Mouse (Mus musculus) heart, adult 11 months (tissue): ENCODE data around the gene Hapln2.
A peak's percentile ranks its signal among the peaks of the same experiment; 100 is the strongest.

Experiments
- DNase-seq: peaks from one replicate; pipeline ENCODE4 v3.0.0; 2022

Gene Hapln2

DNA sequence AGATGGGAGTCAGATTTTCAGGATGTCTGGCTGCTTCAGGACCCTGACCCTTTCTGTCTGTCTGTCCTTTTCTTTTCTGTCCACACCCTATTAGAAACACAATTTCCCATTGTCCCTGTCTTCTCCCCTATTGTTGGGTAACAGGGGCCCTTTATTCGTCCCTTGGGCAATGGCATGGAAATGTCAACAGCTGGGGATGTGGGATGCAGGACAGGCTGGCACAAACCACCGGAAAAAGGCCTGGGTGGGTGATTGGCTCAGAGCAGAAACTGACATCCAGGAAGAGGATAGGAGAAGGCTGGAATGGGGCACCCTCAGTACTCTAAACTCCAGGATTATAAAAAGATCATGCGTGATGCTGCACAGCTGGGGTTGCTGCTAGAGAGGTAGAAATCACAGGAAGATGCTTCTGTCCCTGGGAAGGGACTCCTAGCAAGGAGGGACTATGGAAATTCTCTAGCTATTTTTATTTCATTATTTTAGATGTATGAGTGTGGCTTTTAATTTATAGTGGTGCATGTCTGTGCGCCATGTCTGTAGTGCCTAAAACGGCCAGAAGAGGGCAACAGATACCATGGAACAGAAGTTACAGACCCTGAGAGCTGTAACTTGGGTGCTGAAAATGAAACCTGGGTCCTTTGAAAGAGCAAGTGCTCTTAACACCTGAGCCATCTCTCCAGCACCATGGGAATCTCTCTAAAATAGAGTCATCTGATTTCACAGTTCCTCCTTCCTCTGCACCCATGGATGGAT, at the start of gene Hapln2:
TSS of gene Hapln2 (minus strand) at position 150 of the 753 bp plus-strand sequence.
- DNase-seq, result no peak

DNA sequence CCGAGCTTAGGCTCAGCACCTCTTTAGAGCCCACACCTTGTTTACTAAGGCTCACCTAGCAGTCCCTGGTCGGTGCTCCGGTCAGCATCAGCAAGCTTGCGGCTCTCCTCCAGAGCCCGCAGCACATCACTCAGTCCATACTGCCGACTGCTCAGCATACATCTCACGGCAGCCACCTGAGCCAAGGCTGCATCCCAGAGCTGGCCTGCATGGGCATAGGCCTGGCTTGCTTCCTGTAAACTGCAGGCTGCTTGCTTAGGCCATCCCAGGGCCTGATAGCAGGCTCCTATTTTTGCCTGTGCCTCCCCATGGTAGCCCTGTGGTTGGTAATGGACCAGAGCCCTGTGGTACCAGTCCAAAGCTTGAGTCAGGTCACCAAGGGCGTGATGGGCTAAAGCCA, 47.4 kb upstream of the Hapln2 start:
- DNase-seq, result no peak

DNA sequence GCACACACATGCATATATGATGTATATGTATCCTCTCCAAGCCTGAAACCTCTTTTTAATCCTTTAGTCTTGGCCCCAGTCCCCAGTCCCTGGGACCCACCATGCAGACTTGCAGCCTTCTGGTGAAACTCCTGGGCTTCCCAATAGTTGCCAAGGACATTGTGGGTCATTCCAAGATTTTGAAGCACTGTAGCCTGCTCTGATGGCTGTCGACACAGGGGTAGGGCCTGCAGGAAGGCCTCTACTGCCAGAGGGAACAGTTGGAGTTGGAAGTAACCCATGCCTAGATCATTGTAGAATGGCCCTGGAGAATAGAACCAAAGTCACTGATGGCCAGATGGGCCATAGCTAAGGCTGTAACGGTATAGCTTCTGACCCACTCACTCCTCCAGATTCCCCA, 47.0 kb upstream of the Hapln2 start:
- DNase-seq, result no peak

DNA sequence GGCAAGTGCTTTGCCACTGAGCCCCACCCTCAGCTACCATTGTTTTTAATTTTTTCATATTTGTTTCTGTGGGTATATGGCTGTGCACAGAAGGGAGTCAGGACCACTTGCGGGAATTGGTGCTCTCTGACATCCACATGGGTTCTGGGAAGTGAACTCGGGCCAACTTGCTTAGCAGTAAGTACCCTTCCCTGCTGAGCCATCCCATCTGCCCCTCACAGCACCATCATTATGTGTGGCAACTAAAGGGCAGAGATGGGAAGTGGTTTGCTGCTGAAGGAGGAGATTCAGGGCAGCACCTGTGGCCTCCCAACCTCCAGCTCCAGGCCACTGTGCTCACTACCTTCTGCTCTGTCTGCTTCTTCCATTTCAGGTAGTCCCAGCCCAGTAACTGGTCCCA, 46.2 kb upstream of the Hapln2 start:
- DNase-seq, result no peak

DNA sequence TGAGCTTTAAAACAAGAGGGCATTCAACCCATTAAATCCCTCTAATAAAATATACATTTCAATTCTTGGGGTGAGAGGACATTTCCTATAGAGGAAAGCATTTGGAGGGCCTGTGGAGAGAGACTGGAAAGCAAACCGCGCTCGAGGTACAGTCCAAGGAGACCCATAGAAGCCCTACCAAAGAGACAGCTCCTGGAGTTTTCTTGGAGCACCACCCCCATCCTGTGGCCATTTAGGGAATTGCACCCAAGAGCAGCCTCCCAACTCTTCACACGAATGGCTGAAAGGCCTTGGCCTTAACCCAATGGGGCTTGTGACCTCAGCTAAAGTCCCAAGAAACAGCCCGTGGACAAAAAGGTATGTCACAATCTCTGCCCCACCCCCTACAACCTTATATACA, 44.4 kb upstream of the Hapln2 start:
- peak; percentile 97 for DNase-seq

DNA sequence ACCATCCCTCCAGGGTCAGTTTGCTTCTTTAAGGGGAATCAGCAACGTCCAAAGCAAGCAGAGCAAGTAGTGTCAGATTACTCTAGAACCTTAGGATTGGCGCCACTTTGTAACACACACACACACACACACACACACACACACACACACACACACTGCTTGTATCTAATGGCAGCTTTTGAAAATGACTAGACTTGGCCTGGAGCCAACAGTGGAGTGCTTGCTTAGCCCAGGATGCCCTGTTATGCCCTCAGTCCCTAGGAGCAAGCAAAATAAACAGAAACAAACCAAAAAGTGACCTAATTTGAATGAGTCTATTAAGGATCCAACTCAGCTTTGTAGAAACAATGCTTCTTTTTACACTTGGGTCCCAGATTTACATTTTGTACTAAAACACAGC, 41.0 kb upstream of the Hapln2 start:
- DNase-seq, result no peak

DNA sequence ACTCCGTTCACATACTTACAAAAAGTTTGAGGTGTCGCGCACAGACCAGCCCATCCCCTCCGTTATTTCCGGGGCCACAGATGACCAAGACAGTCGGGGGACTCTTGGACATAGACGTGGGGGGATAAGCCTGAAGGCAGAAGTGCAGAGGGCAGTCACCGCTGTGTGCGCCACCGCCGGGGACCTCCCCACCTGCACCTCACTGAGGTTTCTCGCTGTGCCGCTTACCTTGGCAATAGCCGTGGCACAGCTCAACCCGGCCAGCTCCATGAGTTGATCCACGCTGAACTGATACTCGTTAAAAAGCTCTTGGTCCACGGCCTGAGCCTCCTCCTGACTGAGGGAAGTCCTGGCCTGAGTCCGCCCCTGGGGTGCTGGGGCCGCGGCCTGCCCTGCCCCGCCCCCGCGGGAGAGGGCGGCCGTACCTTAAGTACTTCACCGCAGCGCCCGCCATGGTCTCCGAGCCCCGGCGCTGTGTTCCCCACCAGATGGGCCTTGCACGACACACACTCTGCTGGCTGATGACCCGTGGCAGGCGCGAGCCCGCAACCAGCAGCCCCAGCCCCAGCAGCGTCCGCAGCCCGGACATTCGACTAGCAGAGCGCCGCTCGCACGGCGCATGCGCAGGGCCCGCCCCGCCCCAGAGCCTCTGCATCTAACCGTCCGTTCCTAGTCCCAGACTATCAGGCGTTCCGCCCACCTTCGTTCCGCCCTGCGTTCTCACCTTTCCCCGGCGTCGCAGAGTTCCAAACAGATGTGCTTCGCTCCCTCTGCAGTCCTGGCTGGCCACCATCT, 30.7 kb upstream of the Hapln2 start, which contains the start of gene Naxe:
TSS of gene Naxe (minus strand) at position 594 of the 795 bp plus-strand sequence.
- DNase-seq, result peak; percentile 98

DNA sequence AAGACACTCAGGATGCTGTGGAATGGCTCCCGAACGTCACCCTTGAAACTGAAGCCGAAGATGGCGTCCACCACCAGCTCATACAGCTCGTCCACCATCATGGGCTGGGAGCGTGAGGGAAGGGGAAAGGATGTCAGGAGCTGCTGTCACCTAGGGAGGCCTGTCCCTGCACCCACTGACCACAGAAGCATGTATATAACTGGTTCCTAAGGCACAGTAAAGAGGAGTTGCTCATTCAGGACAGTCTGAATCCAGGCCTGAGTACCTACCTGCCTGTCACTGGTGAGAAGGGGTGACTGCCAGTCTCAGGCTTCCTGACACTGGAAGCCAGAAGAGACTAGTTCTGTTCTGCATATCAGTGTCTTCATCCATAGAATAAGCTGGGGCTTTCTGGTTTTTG, 29.6 kb upstream of the Hapln2 start:
- DNase-seq, result no peak

DNA sequence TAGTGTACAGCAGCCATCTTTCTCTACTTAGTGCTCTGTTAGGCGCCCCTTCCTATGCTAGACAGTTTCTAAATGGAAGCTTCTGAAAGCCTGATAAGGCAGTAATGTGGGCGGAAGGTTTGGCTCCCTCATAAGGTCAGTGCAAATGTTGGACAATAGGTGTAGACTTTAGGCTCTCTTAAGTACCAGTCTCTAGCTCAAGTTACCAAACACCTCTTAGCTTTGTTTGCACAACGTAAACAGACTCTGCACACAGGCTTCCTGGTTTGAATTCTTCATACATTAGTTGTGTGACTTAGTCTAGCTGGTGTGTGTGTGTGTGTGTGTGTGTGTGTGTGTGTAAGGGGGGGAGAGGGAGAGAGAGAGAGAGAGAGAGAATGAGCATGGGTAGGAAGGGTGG, 22.1 kb upstream of the Hapln2 start:
- DNase-seq, result no peak

DNA sequence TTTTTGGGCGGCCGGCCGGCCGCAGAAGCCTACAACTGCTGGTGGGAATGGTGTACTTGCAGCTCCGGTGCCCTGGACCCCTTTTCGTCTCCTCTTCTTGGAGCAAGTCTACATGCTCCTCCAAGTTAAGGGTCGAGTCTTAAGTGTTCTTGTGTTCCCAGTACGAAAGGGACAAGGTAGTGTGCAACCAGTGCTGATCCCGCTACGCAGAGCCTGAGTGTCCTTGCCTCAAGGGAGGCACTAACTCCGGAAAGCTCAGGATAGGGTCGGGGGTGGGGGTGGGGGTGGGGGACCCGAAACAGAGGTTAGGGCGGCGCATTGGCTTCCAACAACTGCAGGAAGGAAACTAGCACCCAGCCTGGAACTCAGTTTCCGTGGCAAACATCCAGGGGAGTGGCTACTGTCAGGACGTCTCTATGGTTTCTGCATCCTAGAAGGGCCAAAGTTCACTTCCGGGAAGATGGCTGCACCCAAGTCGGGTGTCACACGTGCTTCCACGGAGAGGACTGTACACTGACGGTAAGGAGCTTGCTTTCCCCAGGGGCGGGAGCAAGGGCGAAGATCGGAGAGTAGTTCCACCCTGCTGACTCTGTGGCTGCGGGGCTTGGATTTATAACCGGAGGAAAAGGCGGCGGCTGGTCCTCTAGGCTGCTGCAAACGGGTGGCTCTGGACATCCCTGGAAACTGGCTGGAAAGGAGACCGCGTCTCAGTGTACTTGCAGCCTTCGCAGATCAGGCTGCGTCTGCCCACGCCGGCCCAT, 15.5 kb upstream of the Hapln2 start, which contains the start of gene Gpatch4:
TSS of gene Gpatch4 (plus strand) at position 448 of the 761 bp plus-strand sequence.
- peak; percentile 99 for DNase-seq

DNA sequence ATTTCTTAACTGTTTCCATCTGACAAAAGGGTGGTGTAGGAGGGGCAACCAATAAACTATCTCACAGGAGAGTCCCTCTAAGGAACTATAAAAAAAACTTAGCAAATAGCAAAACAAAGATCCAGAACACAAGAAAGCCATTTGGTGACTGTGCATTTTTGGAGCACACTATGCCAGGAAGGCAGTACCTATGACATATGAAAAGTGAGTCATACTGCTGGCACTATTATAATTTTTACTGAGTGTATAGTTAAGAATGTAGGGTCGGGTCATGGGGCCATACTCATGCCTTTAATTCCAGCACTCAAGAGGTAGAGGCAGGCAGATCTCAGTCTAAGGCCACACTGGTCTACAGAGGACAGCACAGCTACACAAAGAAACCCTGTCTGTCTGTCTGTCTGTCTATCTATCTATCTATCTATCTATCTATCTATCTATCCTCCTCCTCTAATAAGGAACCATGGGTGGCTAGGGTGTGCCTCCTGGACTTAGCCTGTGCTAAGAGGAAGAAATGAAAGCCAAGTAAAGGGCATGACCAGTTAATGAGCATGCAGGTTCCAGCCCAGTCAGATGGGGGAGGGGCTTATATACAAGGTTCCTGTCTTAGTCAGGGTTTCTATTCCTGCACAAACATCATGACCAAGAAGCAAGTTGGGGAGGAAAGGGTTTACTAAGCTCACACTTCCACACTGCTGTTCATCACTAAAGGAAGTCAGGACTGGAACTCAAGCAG, 8.3 kb upstream of the Hapln2 start:
- DNase-seq, result no peak

DNA sequence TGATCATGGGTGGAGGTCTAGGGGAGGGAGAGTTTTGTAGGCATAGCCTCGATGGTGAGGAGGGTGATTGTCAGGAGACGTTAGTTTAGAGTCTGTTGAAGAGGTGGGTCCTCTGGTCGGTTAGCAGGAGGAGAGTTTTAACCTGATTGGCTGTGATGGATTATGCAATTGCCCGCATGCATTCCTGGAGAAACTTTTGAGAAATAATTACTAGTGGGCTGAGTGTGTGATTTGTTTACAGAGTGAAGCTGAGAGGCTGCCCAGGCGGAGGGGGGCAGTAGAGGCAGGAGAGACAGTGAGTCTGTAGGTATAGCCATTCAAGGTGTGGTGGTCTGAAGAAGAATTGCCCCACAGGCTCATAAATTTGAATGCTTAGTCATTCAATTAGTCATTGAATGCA, 6.1 kb upstream of the Hapln2 start:
- DNase-seq, result no peak

DNA sequence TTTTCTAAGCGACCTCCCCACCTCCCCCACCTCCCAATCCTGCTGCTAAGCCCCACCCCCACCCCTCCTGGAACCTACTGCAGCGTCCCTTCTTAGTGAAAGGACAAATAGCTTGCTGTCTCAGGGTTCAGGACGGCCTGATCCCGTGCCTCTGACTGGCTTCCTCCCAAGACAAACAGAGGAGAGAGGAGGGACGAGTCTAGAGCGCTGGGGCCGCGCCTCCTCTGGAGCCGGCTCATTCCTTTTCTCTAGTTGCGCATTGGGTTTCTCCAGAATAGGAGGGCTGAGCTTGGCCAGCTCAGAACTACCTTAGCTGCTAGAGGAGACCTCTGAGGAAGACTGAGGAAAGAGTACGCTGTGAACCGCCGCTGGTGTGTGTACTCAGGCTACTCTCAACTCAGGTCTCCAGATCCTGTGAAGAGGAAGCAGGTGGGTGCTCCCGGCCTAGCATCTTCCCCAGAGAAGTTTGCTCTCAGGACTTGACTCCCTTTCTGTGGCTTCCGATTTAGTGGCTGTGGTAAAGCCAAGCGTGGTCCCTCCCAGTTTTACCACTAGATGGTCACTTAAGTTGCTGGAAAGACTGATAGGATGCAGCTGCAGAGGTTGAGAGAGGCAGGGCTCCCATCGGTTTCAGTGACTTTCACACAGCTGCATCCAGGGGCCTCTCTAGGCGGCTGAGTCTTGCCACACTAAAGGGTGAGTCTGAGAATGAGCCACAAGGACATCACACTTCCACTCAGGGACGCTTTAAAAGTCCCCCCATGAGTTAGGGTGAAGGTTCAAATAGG, 3.4 kb upstream of the Hapln2 start:
- peak; percentile 95 for DNase-seq

DNA sequence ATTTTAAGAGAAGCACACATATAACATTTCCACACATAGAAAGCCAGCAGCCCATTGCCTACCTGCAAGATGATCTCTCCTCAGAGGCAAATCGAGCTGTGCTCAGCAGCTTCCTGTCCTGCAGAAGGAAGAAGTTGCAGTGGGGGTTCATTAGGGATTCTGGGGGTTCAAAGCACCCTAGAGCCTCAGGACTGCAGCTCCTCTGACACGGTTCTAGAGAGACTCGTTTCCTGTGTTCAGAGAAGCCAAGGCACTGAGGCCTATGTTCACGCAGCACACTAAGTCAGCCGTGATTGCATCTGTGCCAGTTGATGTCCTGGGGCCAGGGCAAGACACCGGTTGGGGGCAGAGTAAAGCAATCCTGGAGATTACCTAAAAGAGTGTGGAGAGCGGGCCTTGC, 560 bp downstream of the Hapln2 start:
- peak; percentile 71 for DNase-seq

DNA sequence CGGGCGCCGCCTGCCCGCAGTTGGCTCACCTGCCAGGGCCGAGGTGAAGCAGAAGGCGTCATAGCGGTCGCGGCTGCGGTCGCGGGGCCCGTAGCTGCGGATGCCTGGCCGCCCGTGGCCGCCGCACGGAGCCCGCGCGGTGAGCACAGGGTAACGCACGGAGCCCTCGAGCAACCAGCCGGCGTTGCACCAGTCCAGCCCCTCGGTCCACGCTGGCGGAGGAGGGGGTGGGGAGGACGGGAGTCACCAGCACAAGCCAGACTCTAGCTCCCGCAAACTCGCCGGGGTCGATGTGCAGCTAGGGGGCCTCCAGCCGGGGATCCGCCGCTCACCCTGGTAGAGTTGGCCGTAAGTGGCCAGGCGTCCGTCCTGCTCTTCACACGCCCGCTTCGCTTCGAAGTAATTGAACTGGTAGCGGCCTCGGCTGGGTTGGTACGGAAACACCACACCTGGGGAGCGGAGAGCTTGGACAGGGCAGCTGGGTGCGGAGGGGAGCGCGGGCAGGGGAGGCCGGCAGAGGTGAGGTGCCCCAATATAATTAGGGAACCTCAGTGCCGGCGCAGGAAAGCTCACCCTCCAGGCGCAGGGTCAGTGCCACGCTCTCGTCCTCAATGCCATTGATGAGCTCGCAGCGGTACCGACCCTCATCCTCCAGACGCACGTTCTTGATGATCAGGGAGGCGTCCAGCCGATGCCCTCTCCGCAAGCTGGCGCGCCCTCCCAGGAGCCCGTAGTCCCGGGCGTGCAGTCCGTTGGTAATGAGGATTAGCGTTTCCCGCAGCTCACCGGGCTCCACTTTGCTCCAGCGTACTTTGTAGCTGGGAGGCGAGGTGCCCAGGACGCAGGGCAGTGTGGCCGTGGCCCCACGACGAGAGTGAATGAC, 4.0 kb downstream of the Hapln2 start:
- peak; percentile 89 for DNase-seq

DNA sequence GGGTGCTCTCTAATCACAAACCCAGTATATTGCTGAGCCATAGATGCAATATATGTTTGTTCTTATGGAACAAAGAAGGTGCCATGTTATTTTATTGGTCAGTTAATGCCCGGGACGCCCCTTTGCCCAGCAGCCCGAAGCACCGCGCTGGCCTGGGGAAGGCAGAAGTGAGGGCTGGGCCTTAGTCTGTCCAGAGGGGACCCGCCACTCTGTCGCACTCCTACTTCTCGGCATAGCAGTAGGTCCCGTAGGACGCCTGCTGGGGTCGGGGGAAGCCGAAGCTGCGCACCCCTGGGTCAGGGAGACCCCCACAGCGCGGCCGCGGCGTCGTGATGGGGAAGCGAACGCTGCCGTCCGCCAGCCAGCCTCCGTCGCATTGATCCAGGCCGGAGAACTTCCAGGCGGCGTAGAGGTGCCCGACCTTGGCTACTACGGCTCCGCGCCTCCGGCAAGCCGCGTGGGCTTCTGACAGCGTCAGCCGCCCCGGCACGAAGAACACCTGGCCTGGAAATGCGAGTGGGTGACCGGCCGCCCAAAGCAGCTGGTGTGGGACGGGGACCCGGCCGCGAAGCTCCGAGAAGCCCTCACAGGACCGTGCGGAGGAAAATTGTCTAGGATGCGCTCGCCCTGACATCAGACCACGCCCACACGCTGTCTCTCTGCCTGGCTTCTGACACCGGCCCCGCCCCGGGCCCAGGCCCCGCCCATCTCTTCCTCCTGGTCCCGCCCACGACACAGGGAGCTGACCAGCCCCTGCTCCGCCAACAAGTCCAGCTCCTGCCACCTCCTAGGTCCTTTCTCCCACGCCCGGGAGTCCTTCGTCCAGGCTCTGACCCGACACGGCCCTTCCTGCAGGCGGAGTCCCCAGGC, 4.8 kb downstream of the Hapln2 start:
- DNase-seq, result peak; percentile 99

DNA sequence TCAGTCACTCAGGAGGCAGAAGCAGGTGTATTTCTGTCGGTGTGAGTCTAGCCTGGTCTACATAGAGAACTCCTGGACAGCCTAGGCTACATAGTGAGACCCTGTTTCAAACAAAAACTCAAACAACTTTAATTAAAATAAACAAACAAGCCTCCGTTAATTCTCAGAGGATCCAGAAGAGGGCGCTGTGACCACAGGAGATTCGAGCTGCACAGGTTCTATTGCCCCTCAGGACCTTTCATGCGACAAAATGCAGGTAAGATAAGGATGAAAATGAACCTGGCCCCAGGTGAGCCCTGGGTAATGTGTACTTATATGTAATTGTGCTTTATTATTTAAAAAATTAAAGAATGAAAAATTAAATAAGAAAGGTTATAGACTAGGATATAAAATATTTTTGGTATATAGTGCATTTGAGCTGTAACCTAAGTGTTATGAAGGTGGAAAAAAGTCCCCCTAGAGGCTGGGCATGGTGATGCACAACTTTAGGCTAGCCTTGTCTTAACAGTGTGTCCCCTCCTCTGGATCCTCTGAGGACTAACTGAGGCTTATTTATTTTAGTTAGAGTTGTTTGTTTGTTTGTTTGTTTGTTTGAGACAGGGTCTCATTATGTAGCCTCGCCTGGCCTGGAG, 16.6 kb downstream of the Hapln2 start:
- no peak for DNase-seq

DNA sequence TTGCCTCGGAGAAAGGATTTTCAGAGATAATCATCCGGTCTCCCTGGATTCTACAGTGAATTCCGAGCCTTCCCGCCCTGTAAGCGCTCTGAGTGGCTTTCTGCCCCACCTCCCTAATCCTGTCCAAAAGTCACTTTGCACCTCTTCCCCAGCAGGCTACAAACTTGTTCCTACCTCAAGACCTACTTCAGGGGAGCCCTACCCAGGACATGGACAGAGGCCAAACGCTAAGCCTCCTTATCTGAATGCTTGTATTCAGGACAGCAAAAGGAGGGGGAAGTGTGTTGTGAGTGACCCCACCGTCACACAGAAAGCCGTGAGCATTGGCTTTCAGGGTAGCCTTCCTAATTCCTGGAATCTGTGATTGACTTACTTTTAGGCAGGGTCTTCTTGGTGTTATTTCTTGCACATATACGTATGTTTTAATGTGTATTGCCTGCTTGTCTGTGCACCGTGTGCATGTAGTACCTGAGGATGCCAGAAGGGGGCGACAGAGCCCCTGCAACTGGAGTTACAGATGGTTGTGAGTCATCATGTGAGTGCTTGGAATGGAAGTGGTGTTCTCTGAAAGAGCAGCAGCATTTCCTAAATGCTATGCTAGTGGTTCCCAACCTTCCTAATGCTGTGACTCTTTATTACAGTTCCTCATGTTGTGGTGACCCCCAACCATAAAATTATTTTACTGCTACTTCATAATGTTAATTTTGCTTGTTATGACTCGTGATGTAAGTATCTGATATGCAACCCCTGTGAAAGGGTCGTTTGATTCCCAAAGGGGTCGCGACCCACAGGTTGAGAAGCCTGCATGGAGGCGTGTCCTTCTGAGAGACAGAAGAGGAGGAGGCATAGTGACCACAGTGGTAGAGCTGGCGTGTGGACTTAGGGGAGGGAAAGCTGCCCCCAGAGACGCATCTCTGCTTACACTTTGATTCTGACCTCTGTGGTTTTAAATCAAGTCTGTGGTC, 21.3 kb downstream of the Hapln2 start:
- no peak for DNase-seq
